Mouse (Mus musculus): Measurements from ENCODE around the gene Rnf181. TPM values are rescaled to one million over a fixed set of nuclear protein-coding genes. Genes with fewer than 3 reads are reported as not detected.
A peak's percentile ranks its signal among the peaks of the same experiment; 100 is the strongest.

The Rnf181 gene
- polyA plus RNA-seq, 1 experiment from 2014 or later, result 150 TPM

- Histone ChIP-seq H3K9me3 (replicated peaks; ENCODE audit: low read length) (no peaks in the 10 kb centered on the region), H3K36me3 (ENCODE audit: insufficient read depth, low read length) (peaks cover 5% of the 10 kb centered on the region; the same call in 1 of the 2 replicates), H3K27ac (no peak overlapping the region), H3K9ac (ENCODE audit: low read depth, low read length) (no peak overlapping the region), H3K4me1 (replicated peaks; ENCODE audit: insufficient read depth, low read length) (peaks cover 13% of the 10 kb centered on the region; the same call in 1 of the 2 replicates), H3K4me2 (ENCODE audit: low read length) (no peak overlapping the region), H3K4me3 (replicated peaks; ENCODE audit: low read depth, low read length) (no peak overlapping the region), H3K27me3 (ENCODE audit: insufficient read depth, low read length) (no peaks in the 10 kb centered on the region)
- WGBS, result 64% methylated on average over 2 of the region's 2 CpGs
- no peak for TF ChIP-seq CTCF (IDR thresholded peaks at IDR 0.05; ENCODE audit: low read depth)
- no peak for DNase-seq (ENCODE audit: low spot score)
- no peak for ATAC-seq (replicated peaks; ENCODE audit: low FRiP score, low read depth)
Observed at GRCm38 (mm10) chr6:72359343-72359742, 7.4 kb downstream of the Rnf181 start.

- H3K4me1 ChIP-seq (replicated peaks; ENCODE audit: insufficient read depth, low read length), result peaks cover 13% of the 10 kb centered on the region; the same call in 1 of the 2 replicates
- no peak for ATAC-seq (replicated peaks; ENCODE audit: low FRiP score, low read depth)
- no peak overlapping the region for H3K4me3 ChIP-seq (replicated peaks; ENCODE audit: low read depth, low read length)
- H3K27ac ChIP-seq, result no peak overlapping the region
- no peak for TF ChIP-seq CTCF (IDR thresholded peaks at IDR 0.05; ENCODE audit: low read depth)
- WGBS, result 89% methylated on average over 10 of the region's 10 CpGs
- H3K4me2 ChIP-seq (ENCODE audit: low read length), result no peak overlapping the region
- no peak overlapping the region for H3K9ac ChIP-seq (ENCODE audit: low read depth, low read length)
- no peaks in the 10 kb centered on the region for H3K9me3 ChIP-seq (replicated peaks; ENCODE audit: low read length)
- no peaks in the 10 kb centered on the region for H3K27me3 ChIP-seq (ENCODE audit: insufficient read depth, low read length)
- no peak for DNase-seq (ENCODE audit: low spot score)
- peaks cover 5% of the 10 kb centered on the region; the same call in 1 of the 2 replicates for H3K36me3 ChIP-seq (ENCODE audit: insufficient read depth, low read length)
Observed at GRCm38 (mm10) chr6:72358086-72358764, 8.5 kb downstream of the Rnf181 start.

- Histone ChIP-seq H3K9ac (ENCODE audit: low read depth, low read length) (no peak overlapping the region), H3K4me1 (replicated peaks; ENCODE audit: insufficient read depth, low read length) (peaks cover 13% of the 10 kb centered on the region; the same call in 1 of the 2 replicates), H3K9me3 (replicated peaks; ENCODE audit: low read length) (no peaks in the 10 kb centered on the region), H3K4me2 (ENCODE audit: low read length) (no peak overlapping the region), H3K27me3 (ENCODE audit: insufficient read depth, low read length) (no peaks in the 10 kb centered on the region), H3K36me3 (ENCODE audit: insufficient read depth, low read length) (peaks cover 5% of the 10 kb centered on the region; the same call in 1 of the 2 replicates), H3K4me3 (replicated peaks; ENCODE audit: low read depth, low read length) (no peak overlapping the region), H3K27ac (no peak overlapping the region)
- 69% methylated on average over 5 of the region's 5 CpGs for WGBS
- no peak for TF ChIP-seq CTCF (IDR thresholded peaks at IDR 0.05; ENCODE audit: low read depth)
- DNase-seq (ENCODE audit: low spot score), result no peak
- ATAC-seq (replicated peaks; ENCODE audit: low FRiP score, low read depth), result no peak
Observed at GRCm38 (mm10) chr6:72357164-72358079, 9.3 kb downstream of the Rnf181 start.

GRCm38 (mm10) chr6:72356001-72356532 is 10.7 kb downstream of the Rnf181 start:
- peak overlapping the region; percentile 66 for H3K4me3 ChIP-seq (replicated peaks; ENCODE audit: low read depth, low read length)
- no peaks in the 10 kb centered on the region for H3K27me3 ChIP-seq (ENCODE audit: insufficient read depth, low read length)
- TF ChIP-seq CTCF (IDR thresholded peaks at IDR 0.05; ENCODE audit: low read depth), result no peak
- peak overlapping the region; percentile 76 for H3K27ac ChIP-seq
- WGBS, result 43% methylated on average over 8 of the region's 8 CpGs
- peak overlapping the region; percentile 72 for H3K9ac ChIP-seq (ENCODE audit: low read depth, low read length)
- ATAC-seq (replicated peaks; ENCODE audit: low FRiP score, low read depth) (peak; percentile 7; the same call in 1 of the 2 replicates), DNase-seq (ENCODE audit: low spot score) (no peak)
- H3K4me1 ChIP-seq (replicated peaks; ENCODE audit: insufficient read depth, low read length), result peaks cover 7% of the 10 kb centered on the region; the same call in 1 of the 2 replicates
- peak overlapping the region; percentile 95 for H3K4me2 ChIP-seq (ENCODE audit: low read length)
- no peaks in the 10 kb centered on the region for H3K9me3 ChIP-seq (replicated peaks; ENCODE audit: low read length)
- H3K36me3 ChIP-seq (ENCODE audit: insufficient read depth, low read length), result peaks cover 5% of the 10 kb centered on the region; the same call in 1 of the 2 replicates

- peak within 1 kb of the TSS; percentile 66 for H3K4me3 ChIP-seq (replicated peaks; ENCODE audit: low read depth, low read length)
- H3K36me3 ChIP-seq (ENCODE audit: insufficient read depth, low read length), result peaks cover 10% of the 10 kb centered on the region
- H3K27ac ChIP-seq, result peak within 1 kb of the TSS; percentile 76
- H3K4me1 ChIP-seq (replicated peaks; ENCODE audit: insufficient read depth, low read length), result no peaks in the 10 kb centered on the region
- H3K9ac ChIP-seq (ENCODE audit: low read depth, low read length), result peak within 1 kb of the TSS; percentile 72
- peak within 1 kb of the TSS; percentile 95 for H3K4me2 ChIP-seq (ENCODE audit: low read length)
- peak; percentile 60 for TF ChIP-seq CTCF (IDR thresholded peaks at IDR 0.05; ENCODE audit: low read depth)
- under 1% methylated on average over 60 of the region's 71 CpGs for WGBS
- ATAC-seq (replicated peaks; ENCODE audit: low FRiP score, low read depth) (peak; percentile 90), DNase-seq (ENCODE audit: low spot score) (peak; percentile 84)
- no peaks in the 10 kb centered on the region for H3K9me3 ChIP-seq (replicated peaks; ENCODE audit: low read length)
- no peaks in the 10 kb centered on the region for H3K27me3 ChIP-seq (ENCODE audit: insufficient read depth, low read length)
Observed at GRCm38 (mm10) chr6:72355066-72355911, 11.5 kb downstream of the Rnf181 start, which contains the start of gene Tmem150a. Tmem150a (plus strand) TSS chr6:72355447.

All from kidney, postnatal 0 days (tissue).